Mouse (Mus musculus): ENCODE data around the gene Il2ra.

The Il2ra gene

DNA sequence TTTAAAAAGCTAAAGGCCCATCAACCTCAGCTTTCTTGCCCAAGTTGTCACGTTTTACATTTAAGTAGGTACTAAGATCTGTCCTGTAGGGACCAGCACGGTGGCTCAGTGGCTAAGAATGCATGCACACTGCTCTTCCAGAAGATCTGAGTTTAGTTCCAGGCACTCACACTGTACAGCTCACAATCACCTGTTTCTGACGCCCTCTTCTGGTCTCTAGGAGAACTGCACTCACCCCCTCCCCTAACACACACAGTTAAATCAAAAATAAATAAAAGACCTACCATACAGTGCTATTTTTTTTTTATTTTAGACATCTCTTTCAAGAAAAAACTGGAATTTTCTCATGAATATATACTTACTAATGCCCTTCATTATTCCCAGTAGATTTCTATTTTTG is 29.5 kb downstream of the Il2ra start:
- no peak for TF ChIP-seq GATA4 (IDR thresholded peaks at IDR 0.05; ENCODE audit: insufficient replicate concordance, low read length)

DNA sequence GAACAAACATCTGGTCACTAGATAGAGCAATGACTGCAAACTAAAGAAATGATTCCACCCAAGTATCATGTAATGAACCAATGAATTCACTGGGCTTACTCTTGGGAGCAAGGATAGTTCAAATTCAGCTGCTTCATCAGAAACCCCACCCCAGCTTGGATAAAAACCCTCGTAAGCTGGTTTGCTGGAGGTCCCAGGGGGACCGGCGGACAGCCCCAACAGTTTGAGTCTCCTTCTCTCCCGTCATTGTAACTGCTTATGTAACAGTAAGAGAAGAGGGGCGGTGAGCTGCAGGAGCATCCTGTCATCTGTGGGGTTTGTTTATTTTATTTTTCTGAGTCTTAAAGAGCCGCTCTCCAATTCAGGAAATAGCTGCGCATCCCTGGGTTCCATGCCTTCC is 37.0 kb downstream of the Il2ra start:
- TF ChIP-seq GATA4 (IDR thresholded peaks at IDR 0.05; ENCODE audit: insufficient replicate concordance, low read length) = no peak

DNA sequence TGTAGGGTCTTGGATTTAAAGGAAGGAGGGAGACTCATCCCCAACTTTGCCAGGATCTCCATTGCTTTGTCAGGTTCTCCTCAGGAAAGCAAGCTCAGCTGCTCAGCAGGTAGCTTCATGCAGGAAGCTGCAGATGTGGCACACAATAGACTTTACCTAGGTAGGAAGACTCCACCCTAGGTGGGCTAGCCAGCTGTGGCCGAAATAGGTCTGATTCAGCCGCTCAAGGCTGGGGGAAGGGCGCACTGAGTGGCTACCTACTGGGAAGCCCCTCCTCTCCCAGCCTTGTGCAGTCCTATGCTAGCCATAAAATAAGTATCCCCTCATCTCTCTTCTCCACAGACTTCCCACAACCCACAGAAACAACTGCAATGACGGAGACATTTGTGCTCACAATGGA is 40.1 kb downstream of the Il2ra start:
- no peak for TF ChIP-seq GATA4 (IDR thresholded peaks at IDR 0.05; ENCODE audit: insufficient replicate concordance, low read length)

DNA sequence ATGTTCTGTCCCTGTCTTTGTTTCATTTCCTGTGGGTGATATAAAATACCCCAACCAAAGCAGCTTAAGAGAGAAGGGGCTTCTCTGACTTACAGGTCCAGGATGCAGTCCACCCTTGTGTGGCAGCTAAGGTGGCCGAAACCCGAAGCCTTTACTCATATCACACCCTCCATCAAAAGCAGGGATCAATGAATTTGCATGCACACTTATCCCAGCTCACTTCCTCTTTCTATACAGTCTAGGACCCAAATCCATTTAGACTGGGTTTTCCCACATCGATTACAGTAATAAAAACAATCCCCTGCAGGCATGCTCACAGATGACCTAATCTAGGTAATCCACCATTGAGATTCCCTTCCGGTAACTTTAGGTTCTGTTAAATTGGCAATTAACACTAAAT is 43.9 kb downstream of the Il2ra start:
- TF ChIP-seq GATA4 (IDR thresholded peaks at IDR 0.05; ENCODE audit: insufficient replicate concordance, low read length) = no peak

DNA sequence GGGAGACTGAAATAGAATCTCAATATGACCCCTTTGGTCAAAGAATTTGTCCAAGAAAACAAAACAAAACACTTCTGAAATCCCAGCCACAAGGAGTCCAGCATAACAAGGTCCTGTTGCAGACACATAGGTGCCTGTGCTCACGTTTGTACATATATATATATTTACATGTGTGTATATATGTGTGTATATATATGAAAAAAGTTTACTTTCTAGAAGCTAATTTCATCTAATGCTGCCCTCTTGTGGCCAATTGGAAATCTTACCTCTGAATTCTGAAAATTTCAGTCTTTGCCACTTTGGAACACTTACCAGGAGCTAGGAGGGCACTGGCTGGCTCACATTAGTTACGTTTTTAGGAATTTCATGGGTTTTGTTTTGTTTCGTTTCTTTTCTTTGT is 44.8 kb downstream of the Il2ra start:
- TF ChIP-seq GATA4 (IDR thresholded peaks at IDR 0.05; ENCODE audit: insufficient replicate concordance, low read length) = no peak

DNA sequence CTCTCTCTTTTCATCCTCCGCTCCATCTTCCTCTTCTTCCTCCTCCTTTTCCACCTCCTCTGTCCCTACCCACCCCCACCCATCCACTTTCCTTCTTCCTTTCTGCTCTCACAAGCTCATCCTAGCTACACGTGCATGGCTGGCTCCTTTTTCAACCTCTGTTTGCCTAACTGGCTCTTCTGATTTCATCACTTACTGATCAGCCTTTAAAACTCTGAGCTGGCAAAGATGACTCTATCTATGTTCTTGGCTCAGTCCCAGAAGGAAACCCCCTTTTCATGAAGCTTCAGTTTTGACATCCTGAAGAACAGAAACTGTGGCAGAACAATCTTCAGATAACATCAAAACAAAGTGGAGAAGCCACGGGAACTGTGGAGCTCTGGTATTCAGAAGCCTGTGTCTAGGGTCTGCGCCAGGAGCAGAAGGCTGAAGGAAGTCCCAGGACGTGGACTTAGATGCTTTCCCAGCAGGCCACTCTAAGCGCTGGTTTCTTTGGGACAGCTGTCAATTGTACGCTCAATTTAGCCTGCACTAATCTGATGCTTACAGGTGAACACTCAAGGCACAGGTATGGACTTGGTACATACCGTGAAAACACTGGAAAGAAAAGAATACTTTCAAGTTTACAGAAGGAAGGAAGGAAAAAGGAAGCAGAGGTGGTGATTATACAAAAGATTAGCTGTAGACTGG is 47.7 kb downstream of the Il2ra start:
- TF ChIP-seq GATA4 (IDR thresholded peaks at IDR 0.05; ENCODE audit: insufficient replicate concordance, low read length) = no peak

DNA sequence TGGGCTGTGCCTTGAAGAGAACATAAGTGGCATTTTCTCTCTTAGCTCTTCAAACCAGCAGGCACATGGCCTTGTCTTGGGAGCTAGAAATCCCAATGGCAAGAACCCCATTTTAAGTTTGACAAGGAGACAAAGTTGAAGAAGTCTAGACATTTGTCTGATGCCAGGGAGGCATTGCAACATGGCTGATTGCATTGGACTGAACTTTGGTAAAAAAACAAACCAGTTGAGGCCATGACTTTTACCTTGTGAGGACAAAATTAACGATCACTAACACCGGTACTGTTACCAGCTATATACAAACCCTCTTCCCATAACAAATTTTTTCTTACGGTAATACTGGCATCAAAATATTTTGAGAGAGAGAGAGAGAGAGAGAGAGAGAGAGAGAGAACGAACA is 50.7 kb downstream of the Il2ra start:
- no peak for TF ChIP-seq GATA4 (IDR thresholded peaks at IDR 0.05; ENCODE audit: insufficient replicate concordance, low read length)

DNA sequence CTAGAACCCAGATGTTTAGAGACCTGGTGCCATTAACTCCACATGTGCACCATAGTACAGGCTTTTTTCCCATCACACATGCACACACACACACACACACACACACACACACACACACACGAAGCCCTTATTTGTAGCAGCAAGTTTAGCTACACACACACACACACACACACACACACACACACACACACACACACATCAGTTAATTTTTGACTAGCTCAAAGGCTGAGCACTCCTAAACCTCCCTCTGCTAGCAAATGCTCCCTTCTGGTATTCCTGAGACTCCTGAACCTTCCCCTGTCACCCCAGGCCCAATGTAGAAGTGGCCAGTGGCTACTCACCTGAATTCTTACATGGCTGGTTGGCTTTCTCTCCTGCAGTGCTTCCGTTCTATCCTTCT is 51.5 kb downstream of the Il2ra start:
- TF ChIP-seq GATA4 (IDR thresholded peaks at IDR 0.05; ENCODE audit: insufficient replicate concordance, low read length) = no peak

DNA sequence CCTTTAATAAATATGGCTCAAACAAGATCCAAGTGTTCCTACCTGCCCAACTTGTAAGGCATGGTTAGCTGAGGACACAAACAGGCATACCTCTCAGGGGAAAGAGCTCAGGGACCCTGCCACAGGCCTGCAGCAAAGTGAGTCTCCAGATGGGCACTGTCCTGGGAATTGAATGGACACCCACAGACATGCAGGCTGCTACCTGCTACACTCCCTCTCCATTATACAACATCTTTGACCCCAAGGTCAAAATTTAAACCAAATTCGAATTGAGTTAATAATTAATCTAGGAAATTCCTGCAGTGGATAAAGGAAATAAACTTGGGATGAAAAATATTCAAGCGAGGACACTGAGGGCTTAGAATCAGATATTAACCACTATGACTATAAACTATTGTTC is 53.3 kb downstream of the Il2ra start:
- TF ChIP-seq GATA4 (IDR thresholded peaks at IDR 0.05; ENCODE audit: insufficient replicate concordance, low read length) = no peak

DNA sequence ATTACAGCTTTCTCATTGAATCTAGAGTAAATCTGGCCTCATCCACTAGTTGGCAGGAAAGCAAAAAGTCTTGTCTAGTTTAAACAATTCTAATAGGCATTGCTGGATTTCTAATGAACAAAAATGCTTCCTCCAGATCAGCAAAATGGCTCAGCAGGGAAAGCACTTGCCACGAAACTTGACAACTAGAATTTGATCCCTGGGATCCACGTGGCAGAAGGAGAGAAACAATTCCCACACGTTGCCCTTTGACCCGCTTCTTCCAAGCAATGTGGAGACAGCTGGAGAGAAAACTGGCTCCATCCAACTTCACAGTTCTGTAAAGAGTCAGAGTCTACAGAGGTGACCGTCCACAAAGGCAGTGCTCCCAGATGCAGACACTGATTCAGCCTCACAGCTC is 56.4 kb downstream of the Il2ra start:
- no peak for TF ChIP-seq GATA4 (IDR thresholded peaks at IDR 0.05; ENCODE audit: insufficient replicate concordance, low read length)

DNA sequence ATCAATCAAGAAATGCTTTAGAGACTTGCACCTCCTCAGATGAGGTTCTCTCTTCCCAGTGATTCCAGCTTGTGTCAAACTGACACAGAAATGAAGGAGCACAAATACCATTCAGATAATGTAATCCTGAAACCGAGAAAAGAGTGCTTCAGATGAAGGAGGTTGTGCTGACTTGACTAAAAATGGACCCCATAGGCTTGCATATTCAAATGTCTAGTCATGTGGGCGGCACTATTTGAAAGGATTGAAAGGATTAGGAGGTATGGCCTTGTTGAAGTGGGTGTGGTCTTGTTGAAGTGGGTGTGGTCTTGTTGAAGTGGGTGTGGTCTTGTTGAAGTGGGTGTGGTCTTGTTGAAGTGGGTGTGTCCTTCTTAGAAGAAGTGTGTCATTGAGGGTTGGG is 57.3 kb downstream of the Il2ra start:
- TF ChIP-seq GATA4 (IDR thresholded peaks at IDR 0.05; ENCODE audit: insufficient replicate concordance, low read length) = no peak

DNA sequence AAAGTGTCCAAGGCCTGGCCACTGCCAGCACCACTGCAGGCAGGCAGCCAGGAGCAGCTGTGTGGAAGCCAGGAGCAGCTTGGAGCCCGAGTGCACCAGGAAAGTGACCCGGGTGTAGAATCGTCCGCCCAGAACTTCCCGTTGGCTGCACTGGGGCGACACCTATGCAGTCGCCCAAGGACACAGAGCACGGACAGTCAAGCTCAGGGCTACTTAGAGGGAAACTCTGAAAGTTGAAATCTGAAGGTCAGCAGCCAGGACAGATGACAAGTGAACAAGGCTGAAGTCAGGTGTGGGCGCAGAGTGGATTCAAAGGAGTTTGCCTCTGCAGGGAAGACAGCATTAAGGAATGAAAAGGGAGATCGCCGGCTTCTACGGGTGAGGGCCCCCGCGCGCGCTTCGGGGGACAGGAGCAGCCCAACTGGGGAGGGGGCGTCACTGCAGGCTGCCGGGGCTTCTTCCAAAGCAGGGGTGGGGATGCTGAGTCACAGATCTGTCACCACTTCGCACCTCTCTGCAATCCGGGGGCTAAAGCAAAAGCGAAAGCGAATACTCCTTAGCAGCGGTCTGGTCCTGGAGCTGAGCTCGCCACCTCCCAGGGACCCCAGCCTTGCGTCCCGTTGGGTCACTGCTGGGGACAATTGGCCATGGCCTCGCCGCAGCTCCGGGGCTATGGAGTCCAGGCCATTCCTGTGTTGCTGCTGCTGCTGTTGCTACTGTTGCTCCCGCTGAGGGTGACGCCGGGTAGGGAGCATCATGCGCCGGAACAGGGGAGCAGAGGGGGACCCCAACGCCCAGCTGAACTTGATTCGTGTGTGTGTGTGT is 62.8 kb downstream of the Il2ra start, which contains the start of gene Il15ra:
Il15ra (plus strand) TSS at position 90 of the 825 bp plus-strand sequence.
- TF ChIP-seq GATA4 (IDR thresholded peaks at IDR 0.05; ENCODE audit: insufficient replicate concordance, low read length) = 0 out of 2 replicates have a peak, but pooled peaks have one; percentile 31

DNA sequence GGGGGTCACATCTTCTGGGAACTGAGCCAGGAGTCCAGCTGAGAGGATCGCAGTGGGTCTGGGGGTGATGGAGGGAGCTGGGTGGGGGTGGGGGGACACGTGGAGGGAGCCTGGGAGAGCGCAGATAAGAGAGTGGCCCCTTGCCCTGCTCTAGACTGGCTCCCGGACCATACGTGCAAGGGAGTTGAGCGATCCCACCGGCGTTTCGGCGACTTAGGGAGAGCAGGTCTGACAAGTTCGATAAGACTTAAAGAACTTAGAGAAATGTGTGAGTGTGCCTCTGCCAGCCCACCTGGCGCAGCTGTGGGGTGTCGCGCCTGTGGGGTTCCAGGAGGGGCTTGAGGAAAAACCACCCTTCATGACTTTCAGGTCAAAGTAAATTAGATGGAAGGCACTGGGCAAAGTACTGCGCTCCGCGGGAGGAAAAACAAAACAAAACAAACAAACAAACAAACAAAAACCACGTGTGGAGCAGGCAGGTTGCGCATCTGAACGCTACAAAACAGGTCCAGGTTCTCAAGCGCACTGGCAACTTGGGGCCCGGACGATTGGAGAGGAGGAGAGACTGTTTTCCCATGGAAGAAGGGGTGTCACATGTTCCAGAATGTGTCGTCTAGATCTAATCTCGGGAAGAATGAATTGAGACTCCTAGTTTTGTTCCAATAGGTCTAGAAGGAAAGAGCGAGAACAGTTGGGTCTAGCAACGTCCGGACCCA is 63.6 kb downstream of the Il2ra start:
- TF ChIP-seq GATA4 (IDR thresholded peaks at IDR 0.05; ENCODE audit: insufficient replicate concordance, low read length) = peak; percentile 28; the same call in 1 of the 2 replicates

DNA sequence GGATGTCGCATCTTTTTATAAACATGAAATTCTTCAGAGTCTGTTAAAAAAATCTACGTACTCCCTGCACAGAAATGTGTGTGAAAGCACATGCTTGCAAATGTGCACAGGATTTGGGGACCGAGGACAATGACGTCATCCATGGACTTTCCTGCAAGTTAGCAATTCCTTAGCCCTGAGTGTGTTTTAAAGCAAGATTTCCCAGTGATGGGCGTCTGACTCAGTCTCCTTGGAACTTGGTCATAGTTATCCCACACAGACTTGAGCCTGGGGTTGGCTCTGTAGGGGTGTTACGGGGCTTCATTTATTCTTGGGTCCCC is 64.1 kb downstream of the Il2ra start:
- TF ChIP-seq GATA4 (IDR thresholded peaks at IDR 0.05; ENCODE audit: insufficient replicate concordance, low read length) = no peak

DNA sequence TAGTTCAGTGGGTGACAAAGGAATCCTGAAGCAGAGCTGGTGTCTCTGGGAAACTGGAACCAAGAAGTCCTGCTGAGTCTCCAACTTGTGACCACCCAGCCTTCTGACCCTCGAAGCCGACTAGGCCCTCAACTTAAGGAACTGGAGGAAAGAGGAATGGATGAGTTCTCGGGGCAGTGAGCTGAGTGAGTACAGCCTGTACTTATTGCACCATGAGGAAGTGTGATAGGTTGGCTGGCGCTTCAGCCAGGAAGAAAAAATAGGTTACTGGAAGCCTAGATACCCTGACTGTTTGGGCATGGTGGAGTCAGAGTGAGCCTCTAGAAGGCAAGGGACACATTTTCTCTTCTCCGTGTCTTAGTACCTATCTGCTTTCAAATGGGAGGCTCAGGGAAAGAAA is 65.9 kb downstream of the Il2ra start:
- no peak for TF ChIP-seq GATA4 (IDR thresholded peaks at IDR 0.05; ENCODE audit: insufficient replicate concordance, low read length)

DNA sequence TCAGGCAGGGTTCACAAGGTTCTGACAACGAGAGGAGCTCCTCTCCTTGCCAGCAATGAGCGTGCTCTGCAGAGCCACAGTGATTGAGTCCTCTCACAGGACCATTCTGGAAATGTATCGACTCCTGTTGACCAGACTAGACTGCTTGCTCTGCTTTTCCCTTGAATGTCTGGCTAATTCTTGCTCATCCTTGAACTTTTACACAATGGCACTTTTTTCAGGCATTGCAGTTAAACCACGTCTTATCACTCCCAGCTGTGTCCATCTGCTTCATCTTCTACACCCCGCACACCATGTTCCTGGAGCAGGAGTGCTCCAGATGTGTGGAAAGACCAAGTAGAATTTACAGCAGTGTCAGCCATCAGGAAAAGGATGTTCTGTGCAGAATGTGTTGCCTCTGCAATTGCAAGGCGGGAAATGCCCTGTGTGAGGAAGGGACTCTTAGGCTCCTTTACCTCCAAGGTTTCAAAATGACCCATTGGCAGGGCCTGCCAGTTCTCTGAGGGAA is 69.9 kb downstream of the Il2ra start:
- TF ChIP-seq GATA4 (IDR thresholded peaks at IDR 0.05; ENCODE audit: insufficient replicate concordance, low read length) = no peak

Measured in liver, adult (tissue).